Mouse (Mus musculus): ENCODE results near the gene Kif6. TPM values are rescaled to one million over a fixed set of nuclear protein-coding genes. Genes with fewer than 3 reads are reported as not detected.

Kif6 gene
- not detected for total RNA-seq (2023)

GRCm38 (mm10) chr17:49614577-49615235 is at the start of gene Kif6:
TSS of gene Kif6 (plus strand) at chr17:49615136.

Other genes with a start within 250 kb of the Kif6 start
- gene Mocs1, start 186.8 kb upstream of the Kif6 start, total RNA-seq (2023), result 31.2 TPM
- not detected for gene Daam2, start 50.8 kb upstream of the Kif6 start, total RNA-seq (2023)